Mouse (Mus musculus) ES-E14 (cell line): ENCODE measurements around the gene Tiam1. TPM values are rescaled to one million over a fixed set of nuclear protein-coding genes. Genes with fewer than 3 reads are reported as not detected.

Source experiments
- DNase-seq: peaks from one replicate; pipeline ENCODE4 v3.0.0-alpha.2; 2013; ENCODE audit warnings: low read depth, low spot score
- H3K27ac ChIP-seq: 2 replicates; pipeline ENCODE4 v1.5.1; 2012; ENCODE audit warnings: low read depth, mild to moderate bottlenecking, low read length, moderate library complexity, mixed read lengths; ENCODE audit not compliant: poor library complexity, insufficient read depth, severe bottlenecking
- H3K36me3 ChIP-seq: 2 replicates; pipeline ENCODE4 v1.6.1; 2012; ENCODE audit warnings: mild to moderate bottlenecking, low read length, moderate library complexity, mixed read lengths; ENCODE audit not compliant: control insufficient read depth, poor library complexity, insufficient read depth, severe bottlenecking
- H3K4me1 ChIP-seq, 2 experiments: fragments of 150-350 bp in 1 of 2; sonication (generic) in 1 of 2; 2 replicates each; pipeline ENCODE4 v1.6.1; 2012; ENCODE audit warnings: low read length in 2 of 2, mild to moderate bottlenecking in 1 of 2, mixed read lengths in 1 of 2; ENCODE audit not compliant: control insufficient read depth in 2 of 2, insufficient read depth in 2 of 2, poor library complexity in 1 of 2
- H3K4me3 ChIP-seq, 2 experiments: fragments of 150-350 bp in 1 of 2; sonication (generic) in 1 of 2; 2 replicates each; pipeline ENCODE4 v1.5.1; 2012; ENCODE audit warnings: low read length in 2 of 2, low read depth in 1 of 2, mild to moderate bottlenecking in 1 of 2, mixed read lengths in 1 of 2; ENCODE audit not compliant: insufficient read depth in 1 of 2, poor library complexity in 1 of 2, severe bottlenecking in 1 of 2
- H3K9ac ChIP-seq: 2 replicates; pipeline ENCODE4 v1.6.1; 2012; ENCODE audit warnings: low read depth, mild to moderate bottlenecking, low read length, mixed read lengths; ENCODE audit not compliant: poor library complexity, insufficient read depth, severe bottlenecking
- H3K9me3 ChIP-seq: fragments of 150-350 bp; sonication (generic); 2 replicates; pipeline ENCODE4 v1.6.1; 2012; ENCODE audit warnings: low read depth, mild to moderate bottlenecking, low read length; ENCODE audit not compliant: control insufficient read depth, insufficient read depth
- CHD2 ChIP-seq: IDR thresholded peaks from 2 replicates; pipeline ENCODE4 v1.6.1; 2014; ENCODE audit warnings: mild to moderate bottlenecking, low read depth, low read length, inconsistent platforms
- HCFC1 ChIP-seq: IDR thresholded peaks from 2 replicates; pipeline ENCODE4 v1.6.1; 2012; ENCODE audit warnings: low read length, inconsistent platforms, borderline replicate concordance; ENCODE audit not compliant: insufficient read depth
- MAFK ChIP-seq: IDR thresholded peaks from 2 replicates; pipeline ENCODE4 v1.6.1; 2014; ENCODE audit warnings: mild to moderate bottlenecking, low read depth, low read length, inconsistent platforms; ENCODE audit not compliant: insufficient read depth
- ZC3H11A ChIP-seq: IDR thresholded peaks from 2 replicates; pipeline ENCODE4 v1.6.1; 2012; ENCODE audit warnings: low read depth, mild to moderate bottlenecking, inconsistent platforms, low read length, borderline replicate concordance
- ZNF384 ChIP-seq: IDR thresholded peaks from 2 replicates; pipeline ENCODE4 v1.6.1; 2012; ENCODE audit warnings: low read depth, low read length, inconsistent platforms
- in situ Hi-C, 2 experiments: fragments of 600-800 bp; cut with MboI; formaldehyde crosslinking; loops; one replicate each; pipeline ENCODE4 v1.15.1; 2025; ENCODE audit warnings: low sequenced_read_pairs in 2 of 2, inconsistent platforms in 1 of 2; ENCODE audit not compliant: unreplicated experiment in 2 of 2
- total RNA-seq: library from RNA; depleted of rRNA; stranded (reverse); fragments of 300-350 nt; gene quantifications from 2 replicates; pipeline ENCODE4 v1.2.3, GENCODE M21; 2012

Tiam1 gene
- total RNA-seq, 1 experiment = 15.7 TPM

- Histone ChIP-seq H3K27ac (no peak overlapping the region), H3K9ac (no peak overlapping the region), H3K4me1 (0 out of 4 replicates have a peak, but pooled peaks cover 0 to 3% of the 10 kb centered on the region in 2 experiments), H3K36me3 (no peaks in the 10 kb centered on the region), H3K4me3 (no peak overlapping the region), H3K9me3 (no peaks in the 10 kb centered on the region)
- no peak for DNase-seq
- in situ Hi-C loops = no loop called here
- TF ChIP-seq HCFC1 (no peak), ZNF384 (no peak), ZC3H11A (no peak), MAFK (no peak), CHD2 (no peak)
Measured at GRCm38 (mm10) chr16:90046494-90047158, 96.9 kb downstream of the Tiam1 start.

GRCm38 (mm10) chr16:90045611-90046010, 98.0 kb downstream of the Tiam1 start:
- TF ChIP-seq HCFC1 (no peak), ZC3H11A (no peak), ZNF384 (no peak), MAFK (no peak), CHD2 (no peak)
- in situ Hi-C loops = no loop called here
- no peak overlapping the region for H3K27ac ChIP-seq
- H3K4me3 ChIP-seq = no peak overlapping the region
- H3K9ac ChIP-seq = no peak overlapping the region
- H3K36me3 ChIP-seq = no peaks in the 10 kb centered on the region
- no peak for DNase-seq
- no peaks in the 10 kb centered on the region for H3K9me3 ChIP-seq
- 0 out of 4 replicates have a peak, but pooled peaks cover 0 to 3% of the 10 kb centered on the region in 2 experiments for H3K4me1 ChIP-seq

- Histone ChIP-seq H3K9me3 (no peaks in the 10 kb centered on the region), H3K9ac (no peak overlapping the region), H3K4me1 (0 out of 4 replicates have a peak, but pooled peaks cover 0 to 3% of the 10 kb centered on the region in 2 experiments), H3K4me3 (no peak overlapping the region), H3K27ac (no peak overlapping the region), H3K36me3 (no peaks in the 10 kb centered on the region)
- DNase-seq = no peak
- no peak for TF ChIP-seq ZNF384
- TF ChIP-seq CHD2 = no peak
- no peak for TF ChIP-seq MAFK
- no peak for TF ChIP-seq ZC3H11A
- no peak for TF ChIP-seq HCFC1
- in situ Hi-C loops = no loop called here
Measured at GRCm38 (mm10) chr16:90044004-90044754, 99.4 kb downstream of the Tiam1 start.

DNA sequence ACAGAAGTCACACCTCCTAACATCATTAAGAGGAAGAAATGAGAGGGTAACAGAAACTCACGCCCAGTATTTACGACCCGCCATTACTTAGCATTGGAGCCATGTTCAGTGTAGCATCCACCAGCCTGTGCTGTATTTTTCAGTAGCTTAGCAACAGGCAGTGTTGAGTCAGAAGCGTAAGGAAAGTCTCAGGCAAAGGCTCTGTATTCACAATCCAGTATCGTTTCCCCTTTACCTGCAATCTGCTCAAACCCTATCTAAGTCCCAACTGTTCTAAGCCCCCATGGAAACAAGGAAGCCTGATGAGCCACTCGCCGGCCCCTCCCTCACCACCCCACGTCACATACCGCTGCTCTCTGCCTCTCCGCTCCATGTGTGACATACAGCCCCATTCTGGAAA, 100.7 kb downstream of the Tiam1 start:
- H3K36me3 ChIP-seq = no peaks in the 10 kb centered on the region
- H3K4me3 ChIP-seq = no peak overlapping the region
- 0 out of 4 replicates have a peak, but pooled peaks cover 0 to 3% of the 10 kb centered on the region in 2 experiments for H3K4me1 ChIP-seq
- no peak overlapping the region for H3K27ac ChIP-seq
- no peaks in the 10 kb centered on the region for H3K9me3 ChIP-seq
- TF ChIP-seq ZNF384 (no peak), HCFC1 (no peak), CHD2 (no peak), MAFK (no peak), ZC3H11A (no peak)
- H3K9ac ChIP-seq = no peak overlapping the region
- in situ Hi-C loops = no loop called here
- no peak for DNase-seq
